Mouse (Mus musculus) hindbrain, postnatal 0 days (tissue): ENCODE results near the gene Wwox. TPM values are rescaled to one million over a fixed set of nuclear protein-coding genes. Genes with fewer than 3 reads are reported as not detected.

Experiments
- ATAC-seq: fragments of 200-750 bp; cut with Nextera tagmentation; 2 replicates; pipeline ENCODE4 v1.8.0; 2017; ENCODE audit warnings: mild to moderate bottlenecking, moderate TSS enrichment, moderate library complexity
- DNase-seq: peaks from one replicate; pipeline ENCODE4 v3.0.0-alpha.2; 2015; ENCODE audit warnings: low spot score
- H3K27ac ChIP-seq: fragments of 300-500 bp; sonication (generic); 2 replicates; pipeline ENCODE4 v1.5.1; 2014; ENCODE audit warnings: mild to moderate bottlenecking
- H3K27me3 ChIP-seq: fragments of 300-500 bp; sonication (generic); 2 replicates; pipeline ENCODE4 v1.6.1; 2014; ENCODE audit warnings: low read length, mixed read lengths; ENCODE audit not compliant: insufficient read depth
- H3K36me3 ChIP-seq: fragments of 300-500 bp; sonication (generic); 2 replicates; pipeline ENCODE4 v1.6.1; 2014; ENCODE audit warnings: low read length, mixed read lengths; ENCODE audit not compliant: insufficient read depth
- H3K4me1 ChIP-seq: fragments of 300-500 bp; sonication (generic); 2 replicates; pipeline ENCODE4 v1.6.1; 2014; ENCODE audit warnings: antibody characterized with exemption, low read length, mixed read lengths; ENCODE audit not compliant: insufficient read depth
- H3K4me2 ChIP-seq: fragments of 300-500 bp; sonication (generic); 2 replicates; pipeline ENCODE4 v1.6.1; 2014; ENCODE audit warnings: low read depth, mild to moderate bottlenecking, low read length, moderate library complexity, mixed read lengths
- H3K4me3 ChIP-seq: fragments of 300-500 bp; sonication (generic); 2 replicates; pipeline ENCODE4 v1.5.1; 2014; ENCODE audit warnings: low read length
- H3K9ac ChIP-seq: fragments of 300-500 bp; sonication (generic); replicated peaks from 2 replicates; pipeline ENCODE4 v1.6.1; 2014; ENCODE audit warnings: mild to moderate bottlenecking, low read length, moderate library complexity, mixed read lengths
- H3K9me3 ChIP-seq: fragments of 300-500 bp; sonication (generic); 2 replicates; pipeline ENCODE4 v1.6.1; 2016; ENCODE audit warnings: low read length, mixed read lengths
- CTCF ChIP-seq: IDR thresholded peaks from 2 replicates; pipeline ENCODE4 v1.5.1; 2016; ENCODE audit warnings: antibody characterized with exemption, control low read depth, low read depth
- WGBS: fragments of 180-500 bp; shearing (Covaris S2); extraction: QIAGEN DNeasy Blood & Tissue Kit; methylation state at CpG from one replicate; pipeline ENCODE4 v1.1.7; 2014; 5-methylcytosine and 5-hydroxymethylcytosine counted together
- polyA plus RNA-seq: library from polyadenylated mRNA; unstranded; fragments of >200 nt; fragmentation: Nextera tagmentation; extraction: Ambion mirVana; gene quantifications from 2 replicates; pipeline ENCODE4 v1.2.1, GENCODE M21; 2015
- total RNA-seq: library from RNA; depleted of rRNA; stranded (reverse); fragments of >200 nt; gene quantifications from 2 replicates; pipeline ENCODE4 v1.2.3, GENCODE M21; 2014

The Wwox gene
- total and polyA plus RNA-seq, 2 experiments from 2014 or later, result 17.1 to 19.8 TPM

GRCm38 (mm10) chr8:114982762-114983161 is 543.3 kb downstream of the Wwox start:
- ATAC-seq, result no peak
- no peak overlapping the region for H3K9ac ChIP-seq
- H3K36me3 ChIP-seq, result no peaks in the 10 kb centered on the region
- no peak for DNase-seq
- H3K4me3 ChIP-seq, result no peak overlapping the region
- no peaks in the 10 kb centered on the region for H3K4me1 ChIP-seq
- H3K4me2 ChIP-seq, result no peak overlapping the region
- no peaks in the 10 kb centered on the region for H3K27me3 ChIP-seq
- H3K27ac ChIP-seq, result no peak overlapping the region
- H3K9me3 ChIP-seq, result no peaks in the 10 kb centered on the region
- WGBS, result 73% methylated on average over 11 of the region's 11 CpGs
- no peak for TF ChIP-seq CTCF

- H3K9ac ChIP-seq, result no peak overlapping the region
- WGBS, result 82% methylated on average over 8 of the region's 8 CpGs
- H3K9me3 ChIP-seq, result no peaks in the 10 kb centered on the region
- no peak overlapping the region for H3K4me3 ChIP-seq
- no peaks in the 10 kb centered on the region for H3K27me3 ChIP-seq
- no peaks in the 10 kb centered on the region for H3K36me3 ChIP-seq
- ATAC-seq (no peak), DNase-seq (no peak)
- no peaks in the 10 kb centered on the region for H3K4me1 ChIP-seq
- TF ChIP-seq CTCF, result no peak
- no peak overlapping the region for H3K4me2 ChIP-seq
- H3K27ac ChIP-seq, result no peak overlapping the region
Observed at GRCm38 (mm10) chr8:114984500-114984899, 545.0 kb downstream of the Wwox start.

- Histone ChIP-seq H3K4me2 (no peak overlapping the region), H3K4me3 (no peak overlapping the region), H3K27me3 (no peaks in the 10 kb centered on the region), H3K4me1 (no peaks in the 10 kb centered on the region), H3K9ac (no peak overlapping the region), H3K36me3 (no peaks in the 10 kb centered on the region), H3K9me3 (no peaks in the 10 kb centered on the region), H3K27ac (no peak overlapping the region)
- no peak for TF ChIP-seq CTCF
- ATAC-seq (no peak), DNase-seq (no peak)
- 87% methylated on average over 13 of the region's 13 CpGs for WGBS
Observed at GRCm38 (mm10) chr8:114985996-114986395, 546.5 kb downstream of the Wwox start.

GRCm38 (mm10) chr8:114986971-114987370 is 547.5 kb downstream of the Wwox start:
- peak; percentile 21 for DNase-seq
- Histone ChIP-seq H3K9ac (no peak overlapping the region), H3K27me3 (no peaks in the 10 kb centered on the region), H3K4me1 (no peaks in the 10 kb centered on the region), H3K9me3 (no peaks in the 10 kb centered on the region), H3K36me3 (no peaks in the 10 kb centered on the region), H3K4me3 (no peak overlapping the region), H3K4me2 (no peak overlapping the region), H3K27ac (no peak overlapping the region)
- no peak for TF ChIP-seq CTCF
- no peak for ATAC-seq
- 62% methylated on average over 10 of the region's 10 CpGs for WGBS

GRCm38 (mm10) chr8:114990865-114991613 is 551.6 kb downstream of the Wwox start:
- Histone ChIP-seq H3K9ac (no peak overlapping the region), H3K9me3 (no peaks in the 10 kb centered on the region), H3K27ac (no peak overlapping the region), H3K36me3 (no peaks in the 10 kb centered on the region), H3K27me3 (no peaks in the 10 kb centered on the region), H3K4me1 (no peaks in the 10 kb centered on the region), H3K4me3 (no peak overlapping the region), H3K4me2 (peak overlapping the region; percentile 22)
- DNase-seq (peak; percentile 39), ATAC-seq (no peak)
- no peak for TF ChIP-seq CTCF
- WGBS, result 32% methylated on average over 13 of the region's 13 CpGs

- WGBS, result 92% methylated on average over 11 of the region's 11 CpGs
- no peak overlapping the region for H3K9ac ChIP-seq
- TF ChIP-seq CTCF, result no peak
Observed at GRCm38 (mm10) chr8:115000736-115001135, 561.3 kb downstream of the Wwox start.

GRCm38 (mm10) chr8:115005021-115005420 is 565.6 kb downstream of the Wwox start:
- H3K27me3 ChIP-seq, result no peaks in the 10 kb centered on the region

More at GRCm38 (mm10) chr8:115000736-115001135, 561.3 kb downstream of the Wwox start:
- no peak overlapping the region for H3K4me3 ChIP-seq
- DNase-seq, result no peak
- no peak for ATAC-seq
- H3K4me2 ChIP-seq, result no peak overlapping the region
- H3K9me3 ChIP-seq, result no peaks in the 10 kb centered on the region
- H3K27me3 ChIP-seq, result no peaks in the 10 kb centered on the region
- H3K4me1 ChIP-seq, result no peaks in the 10 kb centered on the region
- no peaks in the 10 kb centered on the region for H3K36me3 ChIP-seq
- no peak overlapping the region for H3K27ac ChIP-seq

More at GRCm38 (mm10) chr8:115005021-115005420, 565.6 kb downstream of the Wwox start:
- ATAC-seq, result no peak
- TF ChIP-seq CTCF, result no peak
- H3K27ac ChIP-seq, result no peak overlapping the region
- no peak overlapping the region for H3K4me2 ChIP-seq
- H3K9me3 ChIP-seq, result no peaks in the 10 kb centered on the region
- 0 out of 2 replicates have a peak, but pooled peaks cover 3% of the 10 kb centered on the region for H3K4me1 ChIP-seq
- no peak overlapping the region for H3K9ac ChIP-seq
- no peaks in the 10 kb centered on the region for H3K36me3 ChIP-seq
- DNase-seq, result no peak
- 67% methylated on average over 3 of the region's 3 CpGs for WGBS
- no peak overlapping the region for H3K4me3 ChIP-seq
